Mouse (Mus musculus) heart, embryonic 10.5 days (tissue): ENCODE measurements around the gene Adipoq. TPM values are rescaled to one million over a fixed set of nuclear protein-coding genes. Genes with fewer than 3 reads are reported as not detected.
"Not testable (repeated sequence)": the region's sequence is repeated elsewhere in the genome, so short reads cannot be mapped to it uniquely, and the experiment has no call there.

Experiments
- DNase-seq: peaks from one replicate; pipeline ENCODE4 v3.0.0-alpha.2; 2017; ENCODE audit warnings: low spot score
- H3K27ac ChIP-seq: fragments of 300-500 bp; sonication (generic); 2 replicates; pipeline ENCODE4 v1.5.1; 2016; ENCODE audit warnings: mild to moderate bottlenecking
- H3K27me3 ChIP-seq: fragments of 300-500 bp; sonication (generic); 2 replicates; pipeline ENCODE4 v1.6.1; 2016; ENCODE audit warnings: mild to moderate bottlenecking; ENCODE audit not compliant: poor library complexity, insufficient read depth, severe bottlenecking
- H3K36me3 ChIP-seq: fragments of 300-500 bp; sonication (generic); 2 replicates; pipeline ENCODE4 v1.6.1; 2016; ENCODE audit warnings: mild to moderate bottlenecking, moderate library complexity
- H3K4me1 ChIP-seq: fragments of 300-500 bp; sonication (generic); 2 replicates; pipeline ENCODE4 v1.6.1; 2016; ENCODE audit warnings: mild to moderate bottlenecking
- H3K4me3 ChIP-seq: fragments of 300-500 bp; sonication (generic); 2 replicates; pipeline ENCODE4 v1.5.1; 2016; ENCODE audit warnings: mild to moderate bottlenecking, moderate library complexity
- H3K9me3 ChIP-seq: fragments of 300-500 bp; sonication (generic); 2 replicates; pipeline ENCODE4 v1.6.1; 2016; ENCODE audit warnings: mild to moderate bottlenecking, moderate library complexity
- WGBS: fragments of 180-500 bp; shearing (Covaris S2); methylation state at CpG from one replicate; pipeline ENCODE4 v1.1.7; 2016; 5-methylcytosine and 5-hydroxymethylcytosine counted together
- polyA plus RNA-seq: library from polyadenylated mRNA; unstranded; fragments of >200 nt; fragmentation: Nextera tagmentation; extraction: Ambion mirVana; gene quantifications from 2 replicates; pipeline ENCODE4 v1.2.1, GENCODE M21; 2016

Adipoq gene
- polyA plus RNA-seq, 1 experiment from 2014 or later = 0.14 TPM

GRCm38 (mm10) chr16:23178796-23179195, 32.5 kb downstream of the Adipoq start:
- H3K27ac ChIP-seq = no peak overlapping the region
- WGBS = 91% methylated on average over 5 of the region's 5 CpGs
- H3K27me3 ChIP-seq = no peaks in the 10 kb centered on the region
- no peaks in the 10 kb centered on the region for H3K4me1 ChIP-seq
- H3K36me3 ChIP-seq = no peaks in the 10 kb centered on the region
- H3K9me3 ChIP-seq = no peaks in the 10 kb centered on the region
- no peak for DNase-seq
- no peak overlapping the region for H3K4me3 ChIP-seq

GRCm38 (mm10) chr16:23179436-23179835, 33.1 kb downstream of the Adipoq start:
- H3K4me1 ChIP-seq, H3K27ac ChIP-seq, DNase-seq, H3K27me3 ChIP-seq, H3K4me3 ChIP-seq, H3K9me3 ChIP-seq, H3K36me3 ChIP-seq: not testable (repeated sequence)
- WGBS = 89% methylated on average over 18 of the region's 18 CpGs

GRCm38 (mm10) chr16:23181054-23181453, 34.7 kb downstream of the Adipoq start:
- 64% methylated on average over 4 of the region's 4 CpGs for WGBS

GRCm38 (mm10) chr16:23181487-23181886, 35.2 kb downstream of the Adipoq start:
- H3K27me3 ChIP-seq = no peaks in the 10 kb centered on the region
- no peaks in the 10 kb centered on the region for H3K4me1 ChIP-seq
- H3K27ac ChIP-seq = no peak overlapping the region
- 65% methylated on average over 3 of the region's 3 CpGs for WGBS
- DNase-seq = no peak
- no peak overlapping the region for H3K4me3 ChIP-seq
- H3K36me3 ChIP-seq = no peaks in the 10 kb centered on the region
- H3K9me3 ChIP-seq = no peaks in the 10 kb centered on the region

More at GRCm38 (mm10) chr16:23181054-23181453, 34.7 kb downstream of the Adipoq start:
- H3K27me3 ChIP-seq = no peaks in the 10 kb centered on the region
- no peak overlapping the region for H3K27ac ChIP-seq
- no peaks in the 10 kb centered on the region for H3K36me3 ChIP-seq
- H3K4me1 ChIP-seq = no peaks in the 10 kb centered on the region
- no peak overlapping the region for H3K4me3 ChIP-seq
- DNase-seq = no peak
- H3K9me3 ChIP-seq = no peaks in the 10 kb centered on the region

GRCm38 (mm10) chr16:23181942-23182597, 35.7 kb downstream of the Adipoq start:
- WGBS = 67% methylated on average over 1 of the region's 1 CpGs
- no peaks in the 10 kb centered on the region for H3K27me3 ChIP-seq
- DNase-seq = no peak
- H3K27ac ChIP-seq = no peak overlapping the region
- no peaks in the 10 kb centered on the region for H3K9me3 ChIP-seq
- no peaks in the 10 kb centered on the region for H3K4me1 ChIP-seq
- H3K4me3 ChIP-seq = no peak overlapping the region
- no peaks in the 10 kb centered on the region for H3K36me3 ChIP-seq

- WGBS = 78% methylated on average over 2 of the region's 2 CpGs
- no peaks in the 10 kb centered on the region for H3K9me3 ChIP-seq
- no peaks in the 10 kb centered on the region for H3K4me1 ChIP-seq
- H3K36me3 ChIP-seq = no peaks in the 10 kb centered on the region
- H3K27me3 ChIP-seq = no peaks in the 10 kb centered on the region
- H3K27ac ChIP-seq = no peak overlapping the region
- no peak for DNase-seq
- H3K4me3 ChIP-seq = no peak overlapping the region
These were observed 39.5 kb downstream of the Adipoq start for GRCm38 (mm10) chr16:23185824-23186223.

- Histone ChIP-seq H3K4me1 (no peaks in the 10 kb centered on the region), H3K4me3 (no peak overlapping the region), H3K9me3 (no peaks in the 10 kb centered on the region), H3K27ac (no peak overlapping the region), H3K36me3 (no peaks in the 10 kb centered on the region), H3K27me3 (no peaks in the 10 kb centered on the region)
- 59% methylated on average over 4 of the region's 4 CpGs for WGBS
- DNase-seq = no peak
These were observed 40.1 kb downstream of the Adipoq start for GRCm38 (mm10) chr16:23186418-23186817.

- WGBS = 68% methylated on average over 7 of the region's 7 CpGs
- DNase-seq = no peak
- Histone ChIP-seq H3K27me3 (no peaks in the 10 kb centered on the region), H3K4me1 (no peaks in the 10 kb centered on the region), H3K4me3 (no peak overlapping the region), H3K9me3 (no peaks in the 10 kb centered on the region), H3K27ac (no peak overlapping the region), H3K36me3 (no peaks in the 10 kb centered on the region)
These were observed 41.6 kb downstream of the Adipoq start for GRCm38 (mm10) chr16:23187983-23188382.

- WGBS = 80% methylated on average over 1 of the region's 1 CpGs
- H3K36me3 ChIP-seq = no peaks in the 10 kb centered on the region
These were observed 43.3 kb downstream of the Adipoq start for GRCm38 (mm10) chr16:23189612-23190011.

GRCm38 (mm10) chr16:23191560-23192242, 45.4 kb downstream of the Adipoq start:
- no peak for DNase-seq
- no peaks in the 10 kb centered on the region for H3K9me3 ChIP-seq
- H3K27ac ChIP-seq = no peak overlapping the region
- 75% methylated on average over 9 of the region's 9 CpGs for WGBS
- H3K4me3 ChIP-seq = no peak overlapping the region
- no peaks in the 10 kb centered on the region for H3K36me3 ChIP-seq
- no peaks in the 10 kb centered on the region for H3K27me3 ChIP-seq
- H3K4me1 ChIP-seq = no peaks in the 10 kb centered on the region

More at GRCm38 (mm10) chr16:23189612-23190011, 43.3 kb downstream of the Adipoq start:
- Histone ChIP-seq H3K9me3 (no peaks in the 10 kb centered on the region), H3K4me3 (no peak overlapping the region), H3K27me3 (no peaks in the 10 kb centered on the region), H3K27ac (no peak overlapping the region), H3K4me1 (no peaks in the 10 kb centered on the region)
- no peak for DNase-seq

- Histone ChIP-seq H3K9me3 (no peaks in the 10 kb centered on the region), H3K4me1 (no peaks in the 10 kb centered on the region), H3K27ac (no peak overlapping the region), H3K36me3 (no peaks in the 10 kb centered on the region), H3K27me3 (no peaks in the 10 kb centered on the region), H3K4me3 (no peak overlapping the region)
- WGBS = 79% methylated on average over 7 of the region's 7 CpGs
- DNase-seq = no peak
These were observed 49.3 kb downstream of the Adipoq start for GRCm38 (mm10) chr16:23195618-23196017.

- H3K36me3 ChIP-seq = no peaks in the 10 kb centered on the region
- no peak for DNase-seq
- H3K27me3 ChIP-seq = no peaks in the 10 kb centered on the region
- H3K4me1 ChIP-seq = no peaks in the 10 kb centered on the region
- H3K9me3 ChIP-seq = no peaks in the 10 kb centered on the region
- H3K4me3 ChIP-seq = no peak overlapping the region
- no peak overlapping the region for H3K27ac ChIP-seq
These were observed 50.0 kb downstream of the Adipoq start for GRCm38 (mm10) chr16:23196296-23196695.

GRCm38 (mm10) chr16:23196791-23197190, 50.5 kb downstream of the Adipoq start:
- no peak for DNase-seq
- Histone ChIP-seq H3K4me3 (no peak overlapping the region), H3K4me1 (no peaks in the 10 kb centered on the region), H3K36me3 (no peaks in the 10 kb centered on the region), H3K27ac (no peak overlapping the region), H3K27me3 (no peaks in the 10 kb centered on the region), H3K9me3 (no peaks in the 10 kb centered on the region)
- 93% methylated on average over 6 of the region's 6 CpGs for WGBS
